Mouse (Mus musculus): ENCODE data around the gene Larp1b. TPM values are rescaled to one million over a fixed set of nuclear protein-coding genes. Genes with fewer than 3 reads are reported as not detected.

Gene Larp1b
- total and polyA plus RNA-seq, 3 experiments, result 8.7 to 13.7 (median 11.9) TPM

DNA sequence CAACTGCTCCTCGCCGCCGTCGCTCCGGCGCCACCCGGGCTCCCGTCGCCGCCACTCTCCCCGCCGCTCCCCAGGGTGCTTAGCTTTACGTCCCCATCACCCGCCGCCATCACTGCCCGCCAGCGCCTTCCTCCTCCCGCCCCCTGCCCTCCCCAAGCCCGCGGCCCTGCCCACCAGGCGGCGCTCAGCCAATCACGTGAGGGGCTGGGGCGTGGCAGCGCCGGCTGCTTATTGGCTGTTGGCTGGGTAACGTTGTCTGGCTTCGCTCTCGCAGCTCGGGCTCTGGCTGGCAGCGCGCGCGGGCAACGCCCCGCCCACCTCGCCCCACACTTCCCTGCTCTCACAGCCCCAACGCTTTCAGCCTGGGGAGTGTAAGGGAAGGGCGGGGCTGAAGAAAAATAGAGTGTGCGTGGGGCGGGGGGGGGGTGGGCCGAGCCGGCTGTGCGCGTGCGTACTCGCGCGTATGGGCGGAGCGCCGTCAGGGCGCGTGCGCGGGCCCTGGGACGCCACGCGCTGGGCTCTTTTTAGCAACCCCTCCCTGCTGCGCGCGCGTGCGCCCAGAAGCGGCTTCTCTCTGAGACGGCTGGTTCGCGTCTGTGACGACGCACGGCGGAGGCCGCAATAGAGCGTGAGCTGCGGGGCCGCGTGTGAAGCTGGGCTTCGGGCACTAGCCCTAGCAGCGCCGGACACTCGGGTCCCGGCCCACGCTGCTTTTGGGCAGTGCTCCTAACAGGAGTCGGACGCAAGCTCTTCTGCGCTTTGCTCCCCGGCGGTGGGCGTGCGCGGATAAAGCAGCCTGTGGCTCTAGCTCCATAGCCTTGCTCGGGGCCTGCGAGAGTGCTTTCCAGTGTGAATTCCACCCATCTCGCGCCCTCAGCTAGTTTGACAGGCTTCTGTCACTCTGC, 133.5 kb downstream of the Larp1b start, which contains the start of gene Pgrmc2 (continued):
- TF ChIP-seq KAT2A (IDR thresholded peaks at IDR 0.05; ENCODE audit: insufficient replicate concordance, low read length), result 0 out of 2 replicates have a peak, but pooled peaks have one; percentile 12
- no peak for TF ChIP-seq CHD2 (IDR thresholded peaks at IDR 0.05; ENCODE audit: low read length)
- peak; percentile 68 for TF ChIP-seq BHLHE40 (IDR thresholded peaks at IDR 0.05; ENCODE audit: low read depth, low read length)
- peak; percentile 7; the same call in 1 of the 2 replicates for TF ChIP-seq UBTF (IDR thresholded peaks at IDR 0.05; ENCODE audit: low read depth, low read length)

- Histone ChIP-seq H3K4me1 (ENCODE audit: control insufficient read depth in 1 of 2, insufficient read depth in 2 of 2) (peaks cover 0 to 27% of the 10 kb centered on the region in 2 experiments; a peak in 3 of 4 replicates), H3K27me3 (replicated peaks) (no peaks in the 10 kb centered on the region), H3K79me2 (replicated peaks; ENCODE audit: control insufficient read depth, extremely low read depth, insufficient read depth, poor library complexity, severe bottlenecking) (peaks cover 20% of the 10 kb centered on the region), H3K36me3 (replicated peaks in 1 of 2; ENCODE audit: control insufficient read depth in 1 of 2, insufficient read depth in 1 of 2, low read length in 1 of 2) (peaks cover 0 to 4% of the 10 kb centered on the region in 2 experiments), H3K9ac (ENCODE audit: insufficient read depth, low read depth) (peak overlapping the region; percentile 88), H3K4me2 (ENCODE audit: insufficient read depth, low read depth, poor library complexity, severe bottlenecking) (peak overlapping the region; percentile 72), H3K9me3 (replicated peaks; ENCODE audit: low read length) (no peaks in the 10 kb centered on the region), H3K27ac (ENCODE audit: insufficient read depth, low read depth) (peak overlapping the region; percentile 58; the same call in 1 of the 2 replicates), H3K4me3 (replicated peaks in 1 of 3; ENCODE audit: low read depth in 2 of 3, low read length in 2 of 3, poor library complexity in 1 of 3) (peak overlapping the region; percentile 67 to 98 (median 91))
- in situ Hi-C loops (cut with MboI; ENCODE audit: low pct_ligation_motif_present, low pct_unique_long_range_greater_than_20kb, low sequenced_read_pairs) (no loop called here), dilution Hi-C loops (cut with MboI; ENCODE audit: extremely low pct_ligation_motif_present, extremely low pct_unique_long_range_greater_than_20kb, low sequenced_read_pairs) (no loop called here)
- no peak for DNase-seq (ENCODE audit: extremely low read depth)
- TF ChIP-seq POLR2AphosphoS2 (IDR thresholded peaks at IDR 0.05; ENCODE audit: low read depth, low read length), result no peak
- TF ChIP-seq IRF4 (IDR thresholded peaks at IDR 0.05; ENCODE audit: low read depth, low read length), result 0 out of 2 replicates have a peak, but pooled peaks have one; percentile 4
- TF ChIP-seq SMC3 (IDR thresholded peaks at IDR 0.05; ENCODE audit: low read depth, low read length), result no peak
- no peak for TF ChIP-seq KAT2A (IDR thresholded peaks at IDR 0.05; ENCODE audit: insufficient replicate concordance, low read length)
- peak; percentile 83 for TF ChIP-seq MAFK (IDR thresholded peaks at IDR 0.05; ENCODE audit: insufficient replicate concordance, low read length)
- TF ChIP-seq JUN (IDR thresholded peaks at IDR 0.05; ENCODE audit: insufficient read depth, low read depth, low read length), result no peak
Observed at GRCm38 (mm10) chr3:41083790-41084112, 134.1 kb downstream of the Larp1b start.

DNA sequence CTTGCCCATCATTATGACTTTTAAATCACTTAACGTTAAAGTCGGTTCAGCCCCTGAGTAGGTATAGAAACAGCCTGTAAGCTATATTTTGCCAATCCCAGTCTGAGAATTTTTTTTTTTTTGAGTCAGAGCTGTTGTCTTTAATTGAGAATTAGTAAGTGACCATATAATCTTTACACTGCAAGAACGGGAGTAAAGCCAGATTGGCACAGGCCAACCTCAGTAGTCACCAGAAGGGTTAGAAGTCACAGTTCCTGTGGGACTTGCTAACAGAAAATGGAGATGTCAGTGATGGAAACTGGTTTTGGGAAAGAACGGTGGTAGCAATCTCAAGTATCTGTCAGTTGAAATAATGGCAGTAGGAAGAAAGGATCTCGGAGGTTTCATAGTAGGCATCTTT, 134.8 kb downstream of the Larp1b start:
- peak overlapping the region in 2 of 3 experiments; percentile 67 to 98 for H3K4me3 ChIP-seq (replicated peaks in 1 of 3; ENCODE audit: low read depth in 2 of 3, low read length in 2 of 3, poor library complexity in 1 of 3)
- dilution Hi-C loops (cut with MboI; ENCODE audit: extremely low pct_ligation_motif_present, extremely low pct_unique_long_range_greater_than_20kb, low sequenced_read_pairs) (no loop called here), in situ Hi-C loops (cut with MboI; ENCODE audit: low pct_ligation_motif_present, low pct_unique_long_range_greater_than_20kb, low sequenced_read_pairs) (no loop called here)
- no peak overlapping the region for H3K27ac ChIP-seq (ENCODE audit: insufficient read depth, low read depth)
- TF ChIP-seq ELF1 (IDR thresholded peaks at IDR 0.05; ENCODE audit: low read depth, low read length), result no peak
- TF ChIP-seq BHLHE40 (IDR thresholded peaks at IDR 0.05; ENCODE audit: low read depth, low read length), result no peak
- no peak for TF ChIP-seq NRF1 (IDR thresholded peaks at IDR 0.05; ENCODE audit: low read depth, low read length)
- no peak for TF ChIP-seq JUN (IDR thresholded peaks at IDR 0.05; ENCODE audit: insufficient read depth, low read depth, low read length)
- TF ChIP-seq CHD1 (IDR thresholded peaks at IDR 0.05; ENCODE audit: low read depth, low read length), result no peak; the same call in 1 of the 2 replicates
- no peak for TF ChIP-seq SMC3 (IDR thresholded peaks at IDR 0.05; ENCODE audit: low read depth, low read length)
- H3K4me2 ChIP-seq (ENCODE audit: insufficient read depth, low read depth, poor library complexity, severe bottlenecking), result peak overlapping the region; percentile 72
- H3K36me3 ChIP-seq (replicated peaks in 1 of 2; ENCODE audit: control insufficient read depth in 1 of 2, insufficient read depth in 1 of 2, low read length in 1 of 2), result peaks cover 0 to 2% of the 10 kb centered on the region in 2 experiments
- 0 out of 2 replicates have a peak overlapping the region, but pooled peaks have one; percentile 88 for H3K9ac ChIP-seq (ENCODE audit: insufficient read depth, low read depth)
- no peaks in the 10 kb centered on the region for H3K27me3 ChIP-seq (replicated peaks)
- peaks cover 0 to 27% of the 10 kb centered on the region in 2 experiments; a peak in 3 of 4 replicates for H3K4me1 ChIP-seq (ENCODE audit: control insufficient read depth in 1 of 2, insufficient read depth in 2 of 2)
- H3K79me2 ChIP-seq (replicated peaks; ENCODE audit: control insufficient read depth, extremely low read depth, insufficient read depth, poor library complexity, severe bottlenecking), result peaks cover 20% of the 10 kb centered on the region
- H3K9me3 ChIP-seq (replicated peaks; ENCODE audit: low read length), result no peaks in the 10 kb centered on the region
- no peak for DNase-seq (ENCODE audit: extremely low read depth)
